Mouse (Mus musculus) cerebellum, adult 11-12 months (tissue): ENCODE data around the gene Rasgef1b.

Experiments
- DNase-seq: peaks from one replicate; pipeline ENCODE4 v3.0.0; 2022

The Rasgef1b gene

DNA sequence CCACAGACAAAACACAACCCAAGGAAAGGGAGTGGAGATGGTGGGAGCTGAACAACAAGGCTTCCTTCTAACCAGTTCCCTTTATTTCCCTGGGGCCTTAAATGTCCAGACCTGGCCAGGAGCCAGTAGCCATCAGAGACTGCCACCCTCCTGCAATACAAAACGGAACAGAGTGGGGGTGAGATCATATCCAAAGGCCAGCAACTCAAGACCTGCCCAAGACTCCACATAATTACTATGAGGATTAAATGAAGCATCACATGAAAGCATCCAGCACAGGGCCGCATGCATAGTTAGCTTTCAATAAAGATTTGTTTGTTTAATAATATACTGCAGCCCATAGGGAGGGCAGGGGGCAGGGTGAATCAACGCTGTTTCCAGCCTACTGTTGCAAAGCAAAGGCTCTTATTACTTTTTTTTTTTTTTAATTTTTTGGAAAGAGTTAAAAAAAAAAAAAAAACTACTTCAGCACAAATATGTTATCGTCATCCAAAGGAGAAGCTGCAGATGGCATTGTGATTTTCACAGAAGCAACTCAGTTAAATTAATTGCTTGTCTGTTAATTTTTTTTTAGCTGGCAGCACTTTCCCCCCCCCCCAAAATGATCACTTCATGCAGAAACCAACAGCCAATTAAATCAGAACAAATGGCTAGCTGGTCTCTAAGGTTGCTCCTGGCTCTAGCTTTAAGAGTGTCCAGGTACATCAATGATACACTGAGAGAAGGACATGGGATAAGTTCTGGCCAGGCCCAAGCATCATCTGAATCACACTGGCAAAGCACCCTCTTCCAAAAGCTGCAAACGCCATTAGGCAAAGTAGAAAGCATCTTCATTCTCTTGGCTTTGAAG lies 241.6 kb downstream of the Rasgef1b start:
- DNase-seq: no peak

DNA sequence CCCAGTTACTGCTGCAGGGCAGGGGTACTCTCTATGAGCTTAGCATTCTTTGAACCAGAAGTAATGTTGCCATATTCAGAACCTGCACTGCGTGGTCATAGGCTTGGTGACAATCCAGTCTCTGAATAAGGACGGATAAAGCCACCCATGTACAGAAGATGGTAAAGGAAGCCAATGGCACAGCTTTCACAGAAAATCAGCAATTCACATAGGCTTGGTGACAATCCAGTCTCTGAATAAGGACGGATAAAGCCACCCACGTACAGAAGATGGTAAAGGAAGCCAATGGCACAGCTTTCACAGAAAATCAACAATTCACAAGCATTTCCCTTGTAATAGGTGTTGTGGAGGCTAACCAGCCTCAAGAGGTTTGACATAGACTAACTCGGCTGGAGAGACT lies 245.7 kb downstream of the Rasgef1b start:
- no peak for DNase-seq

DNA sequence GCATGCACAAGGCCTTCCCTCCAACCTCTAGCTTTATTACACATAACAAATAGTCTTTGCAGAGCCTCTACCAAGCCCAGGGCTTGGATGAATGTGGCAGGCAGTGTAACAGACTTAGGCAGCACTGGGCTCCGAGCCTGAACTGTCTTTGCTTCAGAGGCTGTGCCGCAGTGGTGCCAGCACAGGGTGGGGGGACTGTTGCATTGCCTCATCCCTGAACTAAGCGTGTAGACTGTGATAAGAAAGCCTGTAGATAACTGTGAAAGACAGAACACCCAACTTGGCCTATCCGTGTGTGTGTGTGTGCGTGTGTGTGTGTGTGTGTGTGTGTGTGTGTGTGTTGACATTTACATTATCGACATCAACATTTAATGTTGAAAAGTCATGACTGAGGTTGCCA lies 246.3 kb downstream of the Rasgef1b start:
- DNase-seq: no peak

DNA sequence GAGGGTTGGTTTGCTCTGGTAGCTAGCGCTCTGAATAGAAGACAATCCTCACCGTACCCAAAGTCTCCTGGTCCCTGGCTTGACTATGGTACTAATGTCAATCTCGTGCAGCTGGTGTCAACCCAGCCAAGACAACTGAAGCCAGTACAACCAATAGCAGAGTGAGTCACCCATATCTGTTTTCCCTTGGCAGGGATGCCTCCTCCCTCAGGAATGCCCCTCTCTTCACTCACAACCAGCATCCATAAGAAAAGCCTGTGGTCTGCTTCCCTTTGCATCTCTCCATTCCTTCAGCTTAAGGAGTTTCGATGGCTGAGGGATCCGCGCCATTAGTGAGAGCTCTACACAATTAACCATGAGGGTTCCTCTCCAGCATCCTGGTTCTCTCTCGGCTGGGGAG lies 246.8 kb downstream of the Rasgef1b start:
- DNase-seq: no peak

DNA sequence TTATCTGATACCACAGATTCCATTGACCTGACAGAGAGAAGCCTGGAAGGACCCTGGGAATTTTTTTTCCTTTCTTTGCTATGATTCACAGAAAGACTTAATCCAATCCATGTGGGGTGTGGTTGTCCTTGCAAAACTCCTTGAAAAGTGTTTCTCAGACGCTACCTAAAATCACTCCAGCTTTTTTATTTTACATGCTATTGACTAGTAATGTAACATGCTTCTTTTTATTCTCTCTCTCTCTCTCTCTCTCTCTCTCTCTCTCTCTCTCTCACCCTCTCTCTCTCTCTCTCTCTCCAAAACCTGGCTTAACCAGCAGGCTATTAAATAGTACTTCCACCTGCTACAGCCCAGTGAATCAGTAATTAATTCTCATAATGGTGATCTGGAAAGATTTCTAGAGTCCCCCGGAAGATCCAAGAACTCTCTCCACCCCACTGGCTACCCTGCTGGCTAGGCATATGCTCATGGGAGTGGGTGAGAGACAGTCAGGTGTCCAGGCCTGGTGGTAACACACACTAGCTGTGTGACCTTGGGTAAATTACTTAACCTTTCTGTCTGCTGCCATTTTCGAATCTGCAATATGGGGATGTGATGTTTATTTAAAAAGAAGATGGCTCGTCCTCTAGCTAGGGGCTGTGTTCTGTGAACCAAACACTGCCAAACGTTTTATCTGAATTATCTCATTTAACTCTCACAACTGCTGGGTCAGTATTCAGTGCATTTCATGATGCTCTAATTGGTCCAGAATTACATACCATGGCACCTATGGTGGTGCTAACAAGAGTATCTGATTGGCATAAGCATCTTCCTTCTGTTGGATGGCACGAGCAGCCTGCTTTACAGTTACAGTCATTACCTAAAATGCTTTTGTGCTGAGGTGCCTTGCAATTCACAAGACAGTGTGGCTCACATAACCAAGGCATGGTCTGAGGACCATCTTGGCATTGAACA lies 248.5 kb downstream of the Rasgef1b start:
- peak; percentile 59 for DNase-seq

DNA sequence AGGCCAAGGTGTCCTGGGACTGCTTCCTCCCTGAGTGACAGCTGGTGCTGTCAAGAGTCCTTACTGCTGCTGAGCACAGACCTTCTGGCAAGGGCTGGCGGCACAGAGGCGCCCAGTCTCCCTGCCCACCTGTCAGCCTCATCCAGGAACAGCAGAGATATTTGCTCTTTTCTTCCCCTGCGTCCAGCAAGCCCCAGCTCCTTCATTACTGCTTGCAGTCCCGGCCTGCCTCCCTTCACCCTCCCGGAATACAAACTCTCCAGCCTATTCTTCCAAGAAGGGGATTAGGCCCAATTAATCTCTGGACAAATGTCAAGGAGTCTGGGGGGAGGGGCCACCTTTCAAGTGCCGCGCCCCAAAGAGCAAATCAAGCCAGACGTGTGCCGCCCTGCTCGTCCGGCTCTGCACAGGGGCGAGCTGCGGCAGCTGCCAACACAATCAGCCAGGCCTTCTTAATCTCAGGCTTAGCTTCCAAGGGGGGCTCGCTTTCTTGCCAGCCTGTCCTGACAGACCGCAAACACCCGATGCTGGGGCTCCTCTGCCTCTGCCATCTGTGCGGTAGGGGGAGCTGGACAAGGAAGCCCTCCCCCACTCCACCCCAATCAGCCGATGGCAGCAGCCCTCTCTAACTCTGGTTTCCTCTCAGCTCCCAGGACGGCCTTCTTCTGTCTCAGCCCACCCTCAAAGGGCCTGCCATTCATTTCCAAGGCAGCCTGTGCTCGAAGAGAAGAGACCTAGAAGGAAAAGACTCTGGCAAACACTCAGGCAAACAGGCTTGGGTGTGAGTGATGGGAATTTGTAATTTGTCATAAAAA lies 249.4 kb downstream of the Rasgef1b start:
- DNase-seq: peak; percentile 78

DNA sequence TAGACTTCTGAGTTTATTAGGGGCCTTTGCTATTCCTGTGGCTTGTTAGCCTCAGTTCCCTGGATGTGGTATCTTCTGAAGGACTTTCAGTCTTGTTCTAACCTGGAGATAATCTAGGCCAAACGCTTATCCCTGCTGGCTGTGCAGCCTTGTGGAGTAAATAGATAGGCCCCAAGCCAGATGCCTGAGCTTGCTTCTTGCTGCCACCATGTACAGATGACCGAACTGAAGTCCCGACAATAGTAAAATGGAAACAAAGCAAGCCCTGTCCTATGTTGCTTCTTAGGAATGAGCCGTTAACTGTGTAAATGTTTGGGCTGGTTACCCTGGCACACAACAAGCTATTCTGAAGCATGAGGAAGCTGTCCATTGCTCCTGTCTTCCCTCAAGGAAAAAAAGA lies 250.1 kb downstream of the Rasgef1b start:
- DNase-seq: peak; percentile 7

DNA sequence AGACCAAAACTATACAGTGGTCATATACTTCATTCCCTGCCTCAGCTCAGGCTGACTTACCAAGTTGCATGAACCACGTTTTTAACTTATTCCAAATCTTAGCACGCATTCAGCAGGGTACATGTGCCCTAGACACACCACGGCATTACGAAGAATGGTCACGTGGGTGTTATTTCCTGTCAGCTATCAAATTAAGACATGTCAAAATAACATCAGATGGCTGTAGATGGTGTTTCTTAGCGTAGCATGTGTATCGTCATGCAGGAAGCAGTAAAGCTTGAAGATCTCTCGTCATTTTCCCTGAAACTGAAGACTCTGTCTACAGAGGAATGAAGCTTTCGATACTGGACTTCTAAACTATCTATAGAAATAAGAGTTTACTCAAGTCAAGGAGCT lies 251.4 kb downstream of the Rasgef1b start:
- DNase-seq: no peak

DNA sequence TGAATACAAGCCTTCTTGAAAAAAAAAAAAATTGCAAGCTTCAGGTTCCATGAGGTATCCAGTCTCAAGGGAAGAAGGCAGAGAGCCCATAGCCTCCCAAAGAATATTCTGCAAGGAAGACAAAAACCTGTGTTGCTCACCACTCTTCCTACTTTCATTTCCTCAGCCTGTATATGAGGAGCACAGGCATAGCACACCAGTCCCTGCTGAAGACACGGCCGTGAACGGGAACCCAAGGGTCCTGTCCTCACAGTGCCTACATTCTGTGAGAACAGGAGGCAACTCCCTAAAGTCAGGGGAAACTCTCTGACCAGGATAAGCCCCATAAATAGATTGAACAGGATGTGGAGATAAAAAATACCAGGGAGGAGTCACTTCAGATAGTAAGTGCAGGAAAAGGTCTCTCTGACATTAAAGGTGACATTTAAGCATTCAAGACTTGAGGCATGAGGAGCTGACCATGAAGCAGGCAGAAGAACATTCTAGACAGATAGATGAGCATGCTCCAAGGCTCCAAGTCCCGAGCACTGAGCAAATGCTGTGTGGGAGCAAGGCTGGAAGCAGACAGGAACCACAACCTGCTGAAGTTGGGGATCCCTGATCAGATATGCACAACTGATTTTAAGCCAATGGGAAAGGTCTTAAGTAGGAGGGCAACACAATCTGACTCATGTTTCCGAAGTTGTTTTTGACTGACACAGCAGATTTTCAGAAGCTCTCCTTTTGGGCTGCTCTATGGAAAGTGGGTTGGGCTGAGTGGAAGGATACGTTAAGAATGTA lies 252.0 kb downstream of the Rasgef1b start:
- no peak for DNase-seq

DNA sequence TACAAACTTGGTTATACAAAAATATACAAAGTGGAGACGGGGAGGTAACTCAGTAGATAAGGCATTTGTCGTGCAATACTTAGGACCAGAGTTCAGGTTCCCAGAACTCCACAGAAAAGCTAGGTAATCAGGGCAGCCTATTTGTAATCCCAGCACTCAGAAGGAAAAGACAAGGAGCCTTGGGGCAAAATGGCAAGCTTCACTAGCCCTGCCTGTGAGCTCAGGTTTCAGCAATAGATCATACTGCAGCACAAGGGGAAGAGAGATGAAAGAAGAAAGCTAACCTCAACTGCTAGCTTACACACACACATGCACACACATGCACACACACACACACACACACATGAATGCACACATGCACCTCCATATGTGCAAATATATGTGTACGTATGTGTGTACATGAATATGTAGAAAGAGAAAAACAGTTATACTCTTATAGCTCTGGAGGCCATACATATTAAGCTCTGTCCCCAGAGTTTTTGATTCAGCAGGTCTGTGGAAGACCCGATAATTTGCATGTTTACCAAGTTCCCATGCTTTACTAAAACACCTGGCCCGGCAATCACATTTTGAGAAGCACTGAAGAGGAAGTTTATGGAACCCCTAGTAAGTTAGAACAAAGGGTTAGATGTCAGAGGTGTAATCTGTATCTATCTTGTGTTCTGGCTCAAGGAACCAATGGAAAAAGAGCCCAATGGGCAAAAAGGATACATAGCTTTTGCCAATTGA lies 256.1 kb downstream of the Rasgef1b start:
- no peak for DNase-seq

DNA sequence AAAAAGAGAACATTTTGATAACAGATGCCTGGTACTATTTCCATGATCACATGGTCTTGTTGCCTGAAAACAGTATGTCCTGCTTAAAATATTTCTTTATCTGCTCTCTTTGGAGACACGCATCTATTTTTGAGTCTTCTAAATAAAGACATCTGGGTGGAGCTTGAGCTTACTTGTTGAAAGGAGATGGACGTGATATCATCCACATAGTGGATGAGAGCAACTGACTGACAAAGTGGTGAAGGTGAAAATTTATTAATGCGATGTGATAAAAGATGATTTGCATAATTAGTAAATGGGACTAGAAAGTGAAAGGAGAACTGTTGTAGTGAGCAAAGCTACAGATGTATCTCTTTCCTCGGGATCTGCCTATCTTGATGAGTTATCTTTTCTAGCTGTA lies 257.1 kb downstream of the Rasgef1b start:
- no peak for DNase-seq

DNA sequence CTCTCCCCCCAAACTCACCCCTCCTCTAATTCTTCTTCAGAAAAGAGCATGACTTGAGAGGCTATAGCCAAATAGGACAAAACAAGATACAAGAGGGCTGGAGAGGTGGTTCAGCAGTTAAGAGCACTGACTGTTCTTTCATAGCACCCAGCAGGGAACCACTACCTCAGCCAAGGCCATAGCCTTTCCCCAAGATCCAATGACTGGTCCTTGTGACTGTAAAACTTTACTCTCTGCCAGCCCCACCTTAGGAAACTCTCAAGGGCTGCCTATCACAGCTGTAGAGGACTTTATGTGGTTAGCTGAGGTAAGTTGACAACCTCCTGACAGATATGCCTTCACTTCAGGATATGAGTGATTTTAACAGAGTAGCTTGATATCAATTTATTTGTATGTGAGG lies 258.3 kb downstream of the Rasgef1b start:
- no peak for DNase-seq

DNA sequence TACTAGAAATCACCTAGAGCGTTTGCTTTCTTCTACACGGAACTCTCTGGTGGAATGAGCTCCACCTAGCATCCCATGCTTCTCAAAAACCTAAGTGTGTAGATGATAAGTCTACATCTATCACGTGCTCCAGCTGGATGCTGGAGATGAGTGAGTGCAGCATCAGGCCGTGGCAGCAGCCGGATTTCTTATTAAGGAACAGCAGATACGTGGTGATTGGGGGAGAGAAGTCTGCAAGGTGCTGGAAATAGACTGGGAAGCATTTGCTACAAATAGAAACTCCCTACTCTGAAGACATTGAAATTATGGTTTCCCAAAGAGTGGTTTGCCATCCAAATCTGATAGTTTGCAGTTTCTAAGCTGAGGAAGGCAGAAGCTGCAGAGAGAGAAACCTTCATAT lies 269.9 kb downstream of the Rasgef1b start:
- DNase-seq: no peak

DNA sequence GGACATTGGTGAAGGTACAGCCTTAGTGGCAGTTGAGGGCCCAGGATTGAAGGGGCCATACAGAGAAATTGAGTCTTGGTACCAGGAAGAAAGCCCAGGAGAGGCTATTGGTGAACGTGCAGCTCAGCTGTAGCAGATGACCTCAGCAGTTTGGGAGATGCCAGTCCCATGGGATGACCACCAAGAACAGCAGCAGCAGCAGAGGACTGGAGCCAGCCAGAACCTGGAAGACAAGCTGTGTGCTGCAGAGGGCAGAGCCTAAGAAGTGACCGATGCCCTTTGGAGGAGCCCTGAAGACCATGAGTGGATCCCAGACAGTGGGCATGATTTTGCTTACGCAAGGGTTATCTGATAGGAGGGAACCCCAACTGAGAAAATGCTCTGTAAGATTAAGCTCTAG lies 271.6 kb downstream of the Rasgef1b start:
- DNase-seq: no peak

DNA sequence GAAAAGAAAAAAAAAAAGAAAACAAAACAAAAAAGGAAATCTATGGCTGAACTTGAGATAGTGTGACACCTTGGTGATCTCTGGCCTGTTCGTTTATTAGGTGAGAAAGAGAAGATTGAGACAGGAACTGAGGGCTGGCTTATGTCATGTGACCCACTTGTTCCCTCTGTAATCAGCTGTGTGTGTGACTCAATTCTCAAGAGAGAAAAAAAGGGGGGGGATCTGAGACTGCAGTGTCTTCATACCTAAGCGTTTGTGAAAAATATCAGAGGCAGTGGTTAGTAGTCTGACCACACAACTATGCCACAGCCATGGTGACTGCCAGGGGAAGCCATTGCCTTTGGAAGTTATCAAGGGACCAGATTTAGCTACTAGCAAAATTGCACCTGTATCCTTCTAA lies 276.9 kb downstream of the Rasgef1b start:
- DNase-seq: no peak

DNA sequence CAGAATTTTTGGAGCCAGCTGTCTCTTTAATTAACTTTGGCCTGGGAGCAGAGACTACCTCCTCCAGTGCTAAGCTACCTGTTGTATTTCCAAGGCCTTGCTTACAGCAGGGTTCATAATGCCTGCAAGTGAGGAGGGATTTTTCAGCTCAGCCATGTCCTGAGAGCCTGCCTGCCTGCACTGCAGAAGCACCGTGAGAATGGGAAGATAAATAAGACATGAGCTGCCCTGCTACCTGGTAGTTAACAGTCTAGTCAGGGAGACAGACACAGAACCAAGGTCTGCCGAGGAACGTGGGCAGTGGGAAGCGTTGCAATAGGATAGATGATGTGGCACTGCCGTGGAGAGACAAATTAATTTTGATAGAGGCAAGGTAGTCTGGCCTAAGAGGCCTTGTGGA lies 277.4 kb downstream of the Rasgef1b start:
- DNase-seq: no peak

DNA sequence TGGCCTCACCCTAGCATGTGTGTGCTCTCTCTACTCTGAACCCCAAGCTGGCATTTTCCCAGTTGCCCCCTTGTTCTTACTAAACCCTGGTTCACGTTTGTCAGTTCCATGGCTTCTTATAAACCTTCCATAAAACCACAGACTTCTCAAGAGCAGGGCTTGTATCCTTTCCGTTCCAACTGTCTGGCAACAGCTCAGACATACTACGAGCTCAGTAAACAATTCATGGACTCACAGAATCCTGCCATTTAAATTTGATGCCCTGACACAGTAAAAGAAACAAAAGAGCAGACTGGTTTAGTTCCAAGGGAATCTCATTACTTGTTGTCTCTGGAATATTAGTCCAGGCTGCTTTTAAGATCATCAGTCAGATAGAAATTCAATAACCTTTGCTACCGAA lies 277.9 kb downstream of the Rasgef1b start:
- no peak for DNase-seq

DNA sequence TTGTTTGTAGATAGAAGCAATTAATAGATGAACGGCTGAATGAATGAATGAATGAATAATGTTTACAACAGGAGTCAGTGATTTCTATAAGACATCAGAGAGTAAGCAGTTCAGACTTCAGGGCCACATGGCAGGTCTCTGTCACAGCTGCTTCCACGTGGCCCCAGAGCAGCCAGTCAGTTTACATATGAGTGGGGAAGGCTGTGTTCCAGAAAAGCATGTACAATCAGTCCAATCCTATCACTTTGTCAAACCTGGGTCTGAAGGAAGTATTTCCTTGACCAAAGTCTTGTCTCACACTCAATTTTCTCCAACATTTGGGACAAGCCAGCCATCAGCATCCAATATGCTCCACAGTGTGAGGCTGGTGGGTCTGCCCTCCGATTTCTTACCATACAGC lies 278.4 kb downstream of the Rasgef1b start:
- DNase-seq: no peak

DNA sequence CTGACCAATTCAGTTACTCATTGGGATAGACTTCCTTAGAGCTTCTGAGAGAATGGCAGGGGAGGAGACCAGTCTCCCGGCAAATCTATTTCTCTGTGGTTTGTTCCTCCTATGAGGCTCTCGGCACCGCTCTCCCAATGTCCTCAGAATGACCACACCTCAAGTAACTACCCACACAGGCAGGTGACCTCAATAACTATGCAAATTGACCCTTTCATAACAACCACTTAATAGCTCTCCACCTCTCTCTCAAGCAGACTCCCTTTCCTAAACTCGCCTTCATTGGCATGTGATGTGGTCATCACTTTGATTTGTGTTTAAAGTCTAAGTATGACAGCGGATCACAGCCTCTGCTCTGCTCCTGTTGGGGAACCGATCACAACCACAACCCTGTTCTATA lies 281.4 kb downstream of the Rasgef1b start:
- DNase-seq: no peak

DNA sequence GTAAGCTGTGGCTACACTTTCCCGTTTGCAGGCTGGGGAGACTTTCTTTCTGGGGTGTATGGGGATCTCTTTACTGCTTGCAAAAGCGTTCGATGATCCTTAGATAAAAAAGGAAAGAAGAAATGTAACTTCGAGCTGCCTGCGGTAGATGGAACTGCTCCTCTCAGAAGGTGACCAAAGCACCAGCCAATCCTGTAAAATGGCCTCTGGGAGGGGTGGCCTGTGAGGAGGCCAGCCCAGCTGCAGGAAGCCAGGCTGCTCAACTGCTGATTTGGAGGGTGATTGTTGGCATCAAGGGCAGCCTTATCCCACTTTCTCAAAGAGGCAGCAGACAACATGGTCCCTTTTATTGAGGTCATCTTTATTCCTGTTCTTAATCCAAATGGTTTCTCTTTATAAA lies 283.6 kb downstream of the Rasgef1b start:
- DNase-seq: no peak

DNA sequence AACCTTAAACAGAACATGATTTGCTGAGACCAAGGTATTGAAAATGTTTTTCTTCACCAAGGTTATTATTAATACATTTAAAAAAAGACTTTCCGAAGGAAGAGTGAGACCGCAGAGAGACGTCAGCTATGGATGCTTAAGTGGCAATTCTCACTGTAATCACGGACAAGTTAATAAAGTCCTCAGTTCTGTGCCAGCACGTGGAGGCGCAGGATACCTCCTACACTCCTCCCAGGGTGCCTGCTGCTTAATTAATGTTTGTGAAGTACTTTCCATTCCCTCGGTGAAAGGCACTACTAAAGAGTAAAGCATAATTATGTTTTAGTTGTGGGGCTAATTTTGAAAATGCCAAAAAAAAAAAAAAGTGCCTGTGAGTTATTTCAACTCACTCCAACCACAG lies 284.1 kb downstream of the Rasgef1b start:
- DNase-seq: no peak

DNA sequence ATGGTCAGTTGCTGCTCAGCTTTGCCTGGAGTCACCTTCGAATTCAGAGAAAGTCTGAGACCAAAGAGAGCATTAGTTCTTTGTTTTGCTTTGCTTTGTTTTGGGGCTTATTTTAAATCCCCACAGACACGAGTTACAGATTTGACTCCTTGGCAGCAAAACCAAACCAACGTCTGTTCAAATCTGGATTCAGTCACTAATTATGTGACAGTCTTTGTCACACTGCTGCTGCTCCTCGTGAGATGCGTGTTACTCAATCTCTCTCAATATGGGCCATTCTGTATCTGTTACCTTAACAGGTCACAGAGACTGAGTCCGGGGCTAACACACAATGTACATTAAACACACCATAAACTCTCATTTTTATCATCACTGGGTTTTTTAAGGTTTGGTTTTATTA lies 288.8 kb downstream of the Rasgef1b start:
- no peak for DNase-seq
